Mouse (Mus musculus): ENCODE data around the gene Lrrc8b. TPM values are rescaled to one million over a fixed set of nuclear protein-coding genes. Genes with fewer than 3 reads are reported as not detected.

Gene Lrrc8b
- polyA plus RNA-seq, 1 experiment from 2014 or later, result 18.5 TPM

DNA sequence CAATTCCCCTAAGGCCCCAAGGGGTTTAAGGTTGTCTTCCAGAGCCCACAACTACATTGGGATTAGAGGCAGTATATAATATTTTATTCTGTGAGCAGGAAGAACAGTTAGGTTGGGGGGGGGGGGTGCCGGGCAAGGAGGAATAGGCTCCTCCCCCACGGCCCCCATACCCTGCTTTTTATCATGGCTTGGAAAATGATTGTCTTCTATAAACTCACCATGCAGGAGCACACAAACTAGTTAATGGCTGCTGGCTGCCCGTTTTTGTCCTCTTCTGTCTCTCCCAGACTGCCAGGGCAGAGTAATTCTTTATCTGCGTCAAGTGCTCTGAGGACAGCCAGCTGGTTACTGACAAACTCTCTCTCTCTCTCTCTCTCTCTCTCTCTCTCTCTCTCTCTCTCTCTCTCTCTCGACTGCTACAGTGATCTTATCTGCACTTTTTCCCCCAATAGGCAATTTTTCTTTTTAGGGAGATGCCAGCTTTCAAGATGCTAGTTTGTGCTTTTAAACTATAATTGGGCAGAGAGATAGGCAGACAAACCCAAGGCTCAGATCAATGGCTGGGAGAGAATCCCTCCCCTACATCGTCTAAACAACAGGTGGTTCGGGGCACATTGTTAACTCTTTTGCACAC is 102.5 kb downstream of the Lrrc8b start:
- no peak for ATAC-seq
- H3K27ac ChIP-seq (ENCODE audit: low read length), result no peak overlapping the region
- peak overlapping the region; percentile 93 for H3K4me2 ChIP-seq (ENCODE audit: low read length)
- no peaks in the 10 kb centered on the region for H3K9me3 ChIP-seq (replicated peaks; ENCODE audit: control insufficient read depth, low read length, poor library complexity, severe bottlenecking)
- H3K9ac ChIP-seq (ENCODE audit: low read depth, low read length), result peak overlapping the region; percentile 85; the same call in 1 of the 2 replicates
- H3K4me1 ChIP-seq (ENCODE audit: control insufficient read depth, insufficient read depth, low read length), result peaks cover 17% of the 10 kb centered on the region
- H3K36me3 ChIP-seq (ENCODE audit: control insufficient read depth, insufficient read depth, low read length), result no peaks in the 10 kb centered on the region
- H3K27me3 ChIP-seq (ENCODE audit: control insufficient read depth, insufficient read depth, low read depth, low read length), result peaks cover 3% of the 10 kb centered on the region
- H3K4me3 ChIP-seq (ENCODE audit: low read depth, low read length), result peak overlapping the region; percentile 71
- WGBS, result 13% methylated on average over 7 of the region's 7 CpGs

DNA sequence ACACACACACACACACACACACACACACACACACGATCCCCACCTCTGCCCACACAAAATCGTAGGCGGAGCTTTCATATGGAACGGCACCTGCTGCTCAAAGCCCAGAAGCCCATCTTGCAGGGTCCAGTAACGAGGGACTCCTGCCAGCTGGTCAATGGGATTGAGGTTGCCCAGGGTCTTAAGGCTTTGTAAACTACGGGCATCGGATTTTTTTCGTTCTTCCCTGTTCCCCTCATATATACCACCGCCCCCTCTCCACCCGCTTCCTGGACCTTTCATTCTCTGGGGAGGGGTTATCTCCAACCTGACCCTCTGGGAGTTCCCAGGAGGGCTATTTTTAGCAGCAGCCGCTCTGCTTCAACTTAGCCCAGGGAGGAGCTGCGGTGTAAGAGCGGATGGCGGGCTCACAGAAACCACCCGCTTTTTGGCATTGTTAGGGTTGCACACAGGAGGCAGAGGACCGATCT is 103.1 kb downstream of the Lrrc8b start:
- Histone ChIP-seq H3K4me1 (ENCODE audit: control insufficient read depth, insufficient read depth, low read length) (peaks cover 21% of the 10 kb centered on the region), H3K9me3 (replicated peaks; ENCODE audit: control insufficient read depth, low read length, poor library complexity, severe bottlenecking) (no peaks in the 10 kb centered on the region), H3K4me2 (ENCODE audit: low read length) (peak overlapping the region; percentile 93), H3K36me3 (ENCODE audit: control insufficient read depth, insufficient read depth, low read length) (no peaks in the 10 kb centered on the region), H3K27me3 (ENCODE audit: control insufficient read depth, insufficient read depth, low read depth, low read length) (peaks cover 3% of the 10 kb centered on the region), H3K4me3 (ENCODE audit: low read depth, low read length) (peak overlapping the region; percentile 71), H3K27ac (ENCODE audit: low read length) (peak overlapping the region; percentile 81), H3K9ac (ENCODE audit: low read depth, low read length) (peak overlapping the region; percentile 85)
- WGBS, result under 1% methylated on average over 16 of the region's 16 CpGs
- peak; percentile 40 for ATAC-seq

DNA sequence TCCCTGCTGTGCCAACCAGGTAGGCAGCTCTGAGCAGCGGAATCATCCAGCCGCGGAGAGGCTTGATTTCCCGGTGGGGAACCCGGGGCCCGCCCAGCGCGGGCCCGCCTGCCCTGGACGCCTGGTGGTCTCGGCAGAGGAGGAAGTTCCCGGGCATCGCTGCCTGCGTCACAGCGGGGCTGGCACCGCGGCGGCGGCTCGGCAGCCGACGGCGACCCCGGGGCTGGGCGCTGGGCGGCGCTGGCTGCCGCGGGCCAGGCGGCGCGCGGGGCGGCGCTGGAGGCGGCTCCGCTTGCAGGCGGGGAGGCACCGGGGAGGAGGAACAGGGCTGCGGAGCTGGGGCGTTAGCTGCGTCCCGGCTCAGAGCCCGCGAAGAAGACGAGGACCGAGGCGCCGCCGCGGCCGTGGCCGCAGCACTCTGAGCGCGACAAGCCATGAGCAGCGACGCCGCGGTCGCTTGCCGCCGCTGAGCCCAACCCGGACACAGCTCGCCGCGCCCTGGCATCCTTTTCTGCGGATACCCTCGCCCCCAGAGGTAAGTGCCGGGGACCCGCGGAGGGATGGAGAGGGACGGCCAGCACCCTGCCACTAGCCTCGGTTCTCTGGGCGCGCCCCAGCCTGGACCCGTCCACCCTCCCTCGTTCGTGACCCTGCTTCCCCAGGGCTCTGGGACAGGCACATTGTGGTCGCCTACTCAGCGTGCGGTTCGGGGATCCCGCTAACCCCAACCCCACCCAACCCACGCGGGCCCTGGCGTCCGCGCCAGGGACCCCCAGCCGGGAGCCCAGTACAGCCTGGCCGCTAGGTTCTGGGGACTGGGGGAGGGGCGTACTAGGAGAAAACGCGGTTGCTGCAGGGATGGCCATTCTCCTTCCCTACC is 103.8 kb downstream of the Lrrc8b start, which contains the start of gene Lrrc8c:
Gene Lrrc8c (plus strand): TSS at position 293 of the 880 bp plus-strand sequence.
- H3K4me2 ChIP-seq (ENCODE audit: low read length), result peak within 1 kb of the TSS; percentile 93
- peak; percentile 95 for ATAC-seq
- under 1% methylated on average over 73 of the region's 93 CpGs for WGBS
- H3K4me1 ChIP-seq (ENCODE audit: control insufficient read depth, insufficient read depth, low read length), result peaks cover 21% of the 10 kb centered on the region
- H3K36me3 ChIP-seq (ENCODE audit: control insufficient read depth, insufficient read depth, low read length), result no peaks in the 10 kb centered on the region
- H3K9ac ChIP-seq (ENCODE audit: low read depth, low read length), result peak within 1 kb of the TSS; percentile 85
- H3K27me3 ChIP-seq (ENCODE audit: control insufficient read depth, insufficient read depth, low read depth, low read length), result peaks cover 3% of the 10 kb centered on the region
- no peaks in the 10 kb centered on the region for H3K9me3 ChIP-seq (replicated peaks; ENCODE audit: control insufficient read depth, low read length, poor library complexity, severe bottlenecking)
- peak within 1 kb of the TSS; percentile 81 for H3K27ac ChIP-seq (ENCODE audit: low read length)
- peak within 1 kb of the TSS; percentile 71 for H3K4me3 ChIP-seq (ENCODE audit: low read depth, low read length)

DNA sequence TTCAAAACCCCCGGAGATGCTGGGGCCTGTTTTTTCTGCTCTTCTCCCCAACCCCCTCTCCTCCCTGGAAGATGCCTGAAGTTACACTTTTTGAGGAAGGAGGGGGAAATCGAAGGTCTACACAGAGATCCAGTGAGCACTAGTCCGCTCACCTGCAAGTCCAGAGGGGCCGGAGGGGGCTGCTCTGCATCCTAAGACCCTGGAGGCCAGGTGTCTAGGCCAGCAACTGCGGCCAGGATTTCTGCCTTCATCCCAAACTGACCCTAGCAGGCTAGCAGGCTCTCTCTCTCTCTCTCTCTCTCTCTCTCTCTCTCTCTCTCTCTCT is 104.4 kb downstream of the Lrrc8b start:
- 3% methylated on average over 5 of the region's 5 CpGs for WGBS
- Histone ChIP-seq H3K27me3 (ENCODE audit: control insufficient read depth, insufficient read depth, low read depth, low read length) (peaks cover 3% of the 10 kb centered on the region), H3K4me1 (ENCODE audit: control insufficient read depth, insufficient read depth, low read length) (peaks cover 21% of the 10 kb centered on the region), H3K9me3 (replicated peaks; ENCODE audit: control insufficient read depth, low read length, poor library complexity, severe bottlenecking) (no peaks in the 10 kb centered on the region), H3K36me3 (ENCODE audit: control insufficient read depth, insufficient read depth, low read length) (no peaks in the 10 kb centered on the region), H3K4me3 (ENCODE audit: low read depth, low read length) (peak overlapping the region; percentile 71), H3K9ac (ENCODE audit: low read depth, low read length) (peak overlapping the region; percentile 85), H3K4me2 (ENCODE audit: low read length) (peak overlapping the region; percentile 93), H3K27ac (ENCODE audit: low read length) (peak overlapping the region; percentile 81; the same call in 1 of the 2 replicates)
- peak; percentile 11 for ATAC-seq

DNA sequence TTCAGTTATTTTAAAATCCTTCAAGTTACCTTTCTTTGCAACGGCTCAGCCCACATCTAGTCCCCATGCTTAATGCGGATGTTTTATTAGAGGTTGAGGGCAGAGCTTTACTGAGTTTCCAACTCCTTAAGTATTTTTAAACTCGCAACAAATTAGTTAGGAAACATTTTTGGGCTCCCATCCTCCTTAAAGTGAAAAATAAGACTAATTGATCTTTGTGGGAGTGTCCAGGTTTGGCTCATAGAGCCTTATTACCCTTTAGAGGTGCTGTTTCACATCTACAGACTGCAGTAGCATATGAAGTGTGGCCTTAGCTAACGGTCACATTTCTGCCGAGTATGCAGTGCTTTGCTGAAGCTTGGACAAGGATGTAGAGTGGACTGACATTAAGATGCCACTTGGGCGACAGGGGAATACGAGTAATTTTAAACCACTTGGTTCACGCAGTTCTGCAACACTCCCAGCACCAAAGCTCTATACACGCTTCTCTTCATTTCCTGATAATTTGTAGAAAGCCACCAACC is 104.9 kb downstream of the Lrrc8b start:
- peak overlapping the region; percentile 71 for H3K4me3 ChIP-seq (ENCODE audit: low read depth, low read length)
- H3K4me1 ChIP-seq (ENCODE audit: control insufficient read depth, insufficient read depth, low read length), result peaks cover 21% of the 10 kb centered on the region
- ATAC-seq, result no peak
- no peak overlapping the region for H3K27ac ChIP-seq (ENCODE audit: low read length)
- no peaks in the 10 kb centered on the region for H3K36me3 ChIP-seq (ENCODE audit: control insufficient read depth, insufficient read depth, low read length)
- WGBS, result 42% methylated on average over 9 of the region's 9 CpGs
- H3K4me2 ChIP-seq (ENCODE audit: low read length), result peak overlapping the region; percentile 93
- no peaks in the 10 kb centered on the region for H3K9me3 ChIP-seq (replicated peaks; ENCODE audit: control insufficient read depth, low read length, poor library complexity, severe bottlenecking)
- peaks cover 3% of the 10 kb centered on the region for H3K27me3 ChIP-seq (ENCODE audit: control insufficient read depth, insufficient read depth, low read depth, low read length)
- peak overlapping the region; percentile 85 for H3K9ac ChIP-seq (ENCODE audit: low read depth, low read length)

DNA sequence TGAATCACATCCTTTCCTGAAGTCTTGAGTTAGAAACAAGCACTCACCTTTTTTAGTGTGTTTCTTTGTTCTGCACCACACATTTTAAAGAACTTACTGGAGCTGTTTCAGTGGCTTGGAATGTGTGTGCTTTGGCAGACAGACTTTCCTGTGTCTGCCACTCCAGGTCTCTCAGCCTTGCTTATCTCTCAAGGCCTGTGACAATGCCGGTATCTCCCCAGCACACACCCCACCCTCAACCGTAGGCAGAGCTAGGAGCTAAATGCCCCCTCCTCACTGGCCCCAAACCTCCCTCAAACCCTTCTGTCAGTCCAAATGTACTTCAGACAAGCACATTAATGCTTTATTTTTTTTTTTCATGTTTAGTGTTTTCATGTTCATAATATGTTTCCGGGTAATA is 107.9 kb downstream of the Lrrc8b start:
- Histone ChIP-seq H3K27me3 (ENCODE audit: control insufficient read depth, insufficient read depth, low read depth, low read length) (no peaks in the 10 kb centered on the region), H3K9me3 (replicated peaks; ENCODE audit: control insufficient read depth, low read length, poor library complexity, severe bottlenecking) (no peaks in the 10 kb centered on the region), H3K4me2 (ENCODE audit: low read length) (no peak overlapping the region), H3K9ac (ENCODE audit: low read depth, low read length) (no peak overlapping the region), H3K36me3 (ENCODE audit: control insufficient read depth, insufficient read depth, low read length) (peaks cover 2% of the 10 kb centered on the region; the same call in 1 of the 2 replicates), H3K27ac (ENCODE audit: low read length) (no peak overlapping the region), H3K4me1 (ENCODE audit: control insufficient read depth, insufficient read depth, low read length) (peaks cover 16% of the 10 kb centered on the region), H3K4me3 (ENCODE audit: low read depth, low read length) (no peak overlapping the region)
- no peak for ATAC-seq
- WGBS, result 80% methylated on average over 3 of the region's 3 CpGs

DNA sequence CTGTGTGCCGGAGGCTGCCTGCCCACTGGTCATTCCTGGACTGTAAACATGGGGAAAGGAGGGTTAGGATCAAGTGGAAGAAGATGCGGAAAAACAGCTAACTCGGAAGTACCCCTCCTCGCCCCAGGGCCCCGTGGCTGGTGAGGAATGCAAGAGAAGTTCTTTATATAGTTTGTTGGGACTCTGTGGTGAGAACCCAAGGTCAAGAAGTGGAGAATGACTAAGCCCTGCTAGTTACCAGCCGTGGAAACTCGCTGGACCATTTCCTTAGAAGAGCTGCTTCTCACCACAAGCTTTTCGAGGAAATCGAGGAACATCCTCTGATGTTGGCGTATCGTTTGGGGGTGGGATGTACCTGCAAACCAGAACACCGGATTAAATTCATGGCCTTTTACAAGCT is 109.4 kb downstream of the Lrrc8b start:
- Histone ChIP-seq H3K4me2 (ENCODE audit: low read length) (no peak overlapping the region), H3K9ac (ENCODE audit: low read depth, low read length) (no peak overlapping the region), H3K36me3 (ENCODE audit: control insufficient read depth, insufficient read depth, low read length) (peaks cover 2% of the 10 kb centered on the region; the same call in 1 of the 2 replicates), H3K4me1 (ENCODE audit: control insufficient read depth, insufficient read depth, low read length) (peaks cover 15% of the 10 kb centered on the region), H3K4me3 (ENCODE audit: low read depth, low read length) (no peak overlapping the region), H3K9me3 (replicated peaks; ENCODE audit: control insufficient read depth, low read length, poor library complexity, severe bottlenecking) (no peaks in the 10 kb centered on the region), H3K27me3 (ENCODE audit: control insufficient read depth, insufficient read depth, low read depth, low read length) (no peaks in the 10 kb centered on the region), H3K27ac (ENCODE audit: low read length) (no peak overlapping the region)
- 93% methylated on average over 12 of the region's 12 CpGs for WGBS
- no peak for ATAC-seq

DNA sequence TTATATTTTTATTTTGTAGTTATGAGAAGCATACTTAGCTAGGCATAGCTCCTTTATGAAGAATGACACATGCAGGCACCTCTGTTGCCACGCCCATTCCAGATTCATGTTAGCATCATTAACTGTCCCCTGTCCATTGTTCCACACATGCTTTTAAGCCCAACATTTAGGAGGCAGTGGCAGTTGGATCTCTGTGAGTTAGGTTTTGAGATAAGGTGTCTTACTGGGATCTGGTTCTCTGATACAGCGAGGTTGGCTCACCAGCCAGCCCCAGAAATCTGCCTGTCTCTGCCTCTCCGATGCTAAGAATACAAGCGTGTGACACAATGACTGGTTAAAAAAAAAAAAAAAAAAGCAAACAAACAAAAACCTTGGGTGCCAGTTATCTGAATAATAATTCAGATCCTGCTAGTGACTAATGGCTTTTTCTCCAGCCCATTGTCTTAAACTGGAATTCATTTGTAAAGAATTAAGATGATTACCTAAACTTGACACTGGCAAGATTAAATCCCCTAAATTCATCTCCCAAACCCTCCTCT is 110.6 kb downstream of the Lrrc8b start:
- Histone ChIP-seq H3K36me3 (ENCODE audit: control insufficient read depth, insufficient read depth, low read length) (peaks cover 2% of the 10 kb centered on the region; the same call in 1 of the 2 replicates), H3K27ac (ENCODE audit: low read length) (no peak overlapping the region), H3K9me3 (replicated peaks; ENCODE audit: control insufficient read depth, low read length, poor library complexity, severe bottlenecking) (no peaks in the 10 kb centered on the region), H3K9ac (ENCODE audit: low read depth, low read length) (no peak overlapping the region), H3K27me3 (ENCODE audit: control insufficient read depth, insufficient read depth, low read depth, low read length) (no peaks in the 10 kb centered on the region), H3K4me1 (ENCODE audit: control insufficient read depth, insufficient read depth, low read length) (peaks cover 4% of the 10 kb centered on the region), H3K4me2 (ENCODE audit: low read length) (no peak overlapping the region), H3K4me3 (ENCODE audit: low read depth, low read length) (no peak overlapping the region)
- WGBS, result 98% methylated on average over 4 of the region's 4 CpGs
- no peak for ATAC-seq
